Mouse (Mus musculus) kidney, embryonic 16.5 days (tissue): ENCODE data around the gene Hoxc4. TPM values are rescaled to one million over a fixed set of nuclear protein-coding genes. Genes with fewer than 3 reads are reported as not detected.

ENCODE experiments used
- ATAC-seq: fragments of 200-750 bp; cut with Nextera tagmentation; 2 replicates; pipeline ENCODE4 v1.8.0; 2017; ENCODE audit warnings: moderate TSS enrichment; ENCODE audit not compliant: low FRiP score, low TSS enrichment
- H3K27ac ChIP-seq: fragments of 300-500 bp; sonication (generic); 2 replicates; pipeline ENCODE4 v1.5.1; 2014; ENCODE audit warnings: low read length
- H3K27me3 ChIP-seq: fragments of 300-500 bp; sonication (generic); 2 replicates; pipeline ENCODE4 v1.6.1; 2014; ENCODE audit warnings: low read length, control low read depth, mixed read lengths; ENCODE audit not compliant: insufficient read depth
- H3K36me3 ChIP-seq: fragments of 300-500 bp; sonication (generic); 2 replicates; pipeline ENCODE4 v1.6.1; 2014; ENCODE audit warnings: low read length, control low read depth, mixed read lengths; ENCODE audit not compliant: insufficient read depth
- H3K4me1 ChIP-seq: fragments of 300-500 bp; sonication (generic); 2 replicates; pipeline ENCODE4 v1.6.1; 2014; ENCODE audit warnings: low read length, control low read depth, mixed read lengths; ENCODE audit not compliant: insufficient read depth
- H3K4me2 ChIP-seq: fragments of 300-500 bp; sonication (generic); replicated peaks from 2 replicates; pipeline ENCODE4 v1.6.1; 2014; ENCODE audit warnings: low read depth, low read length
- H3K4me3 ChIP-seq: fragments of 300-500 bp; sonication (generic); 2 replicates; pipeline ENCODE4 v1.5.1; 2014; ENCODE audit warnings: mild to moderate bottlenecking, low read length
- H3K9ac ChIP-seq: fragments of 300-500 bp; sonication (generic); replicated peaks from 2 replicates; pipeline ENCODE4 v1.6.1; 2014; ENCODE audit warnings: low read length
- H3K9me3 ChIP-seq: fragments of 300-500 bp; sonication (generic); 2 replicates; pipeline ENCODE4 v1.6.1; 2016; ENCODE audit warnings: low read length, control low read depth
- WGBS: fragments of 180-500 bp; shearing (Covaris S2); extraction: QIAGEN DNeasy Blood & Tissue Kit; methylation state at CpG from one replicate; pipeline ENCODE4 v1.1.7; 2014; 5-methylcytosine and 5-hydroxymethylcytosine counted together
- polyA plus RNA-seq: library from polyadenylated mRNA; unstranded; fragments of >200 nt; fragmentation: Nextera tagmentation; extraction: Ambion mirVana; gene quantifications from 2 replicates; pipeline ENCODE4 v1.2.1, GENCODE M21; 2015

Hoxc4 gene
- polyA plus RNA-seq, 1 experiment from 2014 or later, result 6.9 TPM

DNA sequence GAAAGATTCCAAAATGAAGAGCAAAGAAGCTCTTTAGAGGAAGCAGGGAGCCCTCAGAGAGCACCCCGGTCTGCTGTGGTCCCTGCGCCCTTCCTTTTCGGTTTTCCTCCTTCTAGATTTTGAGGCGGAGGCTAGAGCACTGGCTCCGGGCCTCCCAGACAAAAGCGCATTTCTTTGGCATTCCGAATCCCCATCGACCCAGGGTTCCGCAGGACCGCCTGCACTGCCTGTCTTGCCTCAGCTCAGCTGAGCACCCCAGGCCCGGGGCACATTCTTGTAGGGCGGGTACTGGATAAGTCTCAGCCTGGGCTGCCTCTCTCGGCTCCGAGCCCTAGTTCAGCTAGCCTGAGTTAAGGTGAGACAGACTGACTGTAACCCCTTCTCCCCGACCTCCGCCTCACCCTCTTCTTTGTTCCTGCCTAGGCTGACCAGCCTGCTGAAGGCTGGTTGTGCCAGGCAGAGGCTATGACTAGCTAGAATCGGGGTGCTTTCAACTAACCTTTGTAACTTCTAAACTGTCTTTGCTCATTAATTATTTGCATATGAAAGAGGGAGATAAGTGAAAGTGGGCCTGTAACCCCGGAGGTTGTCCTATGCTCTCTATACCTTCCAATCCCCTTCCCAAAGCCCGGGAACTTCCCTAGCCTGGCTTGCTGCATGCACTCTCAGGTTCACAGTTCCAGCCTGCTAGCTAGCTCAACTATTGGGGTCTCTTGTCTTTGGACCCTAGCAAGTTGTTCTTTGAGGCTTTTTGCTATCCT is 3.1 kb upstream of the Hoxc4 start:
- H3K4me3 ChIP-seq, result peak overlapping the region; percentile 39
- peak overlapping the region; percentile 88 for H3K27ac ChIP-seq
- peak overlapping the region; percentile 67 for H3K9ac ChIP-seq
- H3K9me3 ChIP-seq, result no peaks in the 10 kb centered on the region
- H3K36me3 ChIP-seq, result no peaks in the 10 kb centered on the region; the same call in 1 of the 2 replicates
- WGBS, result 26% methylated on average over 19 of the region's 19 CpGs
- ATAC-seq, result no peak
- peaks cover 44% of the 10 kb centered on the region for H3K27me3 ChIP-seq
- H3K4me2 ChIP-seq, result peak overlapping the region; percentile 68
- peaks cover 88% of the 10 kb centered on the region for H3K4me1 ChIP-seq

DNA sequence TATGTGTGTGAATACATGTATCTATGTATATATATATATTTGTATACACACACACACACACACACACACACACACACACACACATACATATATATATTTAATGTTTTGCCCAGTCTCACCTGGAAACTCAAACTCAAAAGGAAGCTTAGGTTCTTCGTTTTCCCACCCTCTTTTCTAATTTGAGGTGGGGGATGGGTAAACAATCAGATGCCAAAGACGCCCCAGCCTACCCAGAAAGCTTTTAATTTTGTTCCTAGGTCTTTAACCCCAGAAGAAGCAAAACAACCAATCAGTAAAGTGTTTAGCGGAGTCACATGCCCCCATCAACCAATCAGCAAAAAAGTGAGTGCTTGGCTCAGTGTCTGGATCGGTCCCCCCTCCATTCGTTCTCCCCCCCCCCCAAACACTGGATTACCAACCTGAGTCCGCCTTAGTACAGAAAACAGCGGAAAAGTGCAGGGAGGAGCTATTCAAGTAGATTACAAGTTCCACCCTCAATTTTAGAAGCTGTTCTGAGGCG is 2.2 kb downstream of the Hoxc4 start:
- 23% methylated on average over 8 of the region's 8 CpGs for WGBS
- Histone ChIP-seq H3K4me2 (peak overlapping the region; percentile 38), H3K27me3 (peaks cover 42% of the 10 kb centered on the region), H3K27ac (no peak overlapping the region), H3K4me1 (peaks cover 64% of the 10 kb centered on the region), H3K9ac (0 out of 2 replicates have a peak overlapping the region, but pooled peaks have one; percentile 2), H3K36me3 (no peaks in the 10 kb centered on the region), H3K9me3 (no peaks in the 10 kb centered on the region), H3K4me3 (no peak overlapping the region)
- no peak for ATAC-seq

DNA sequence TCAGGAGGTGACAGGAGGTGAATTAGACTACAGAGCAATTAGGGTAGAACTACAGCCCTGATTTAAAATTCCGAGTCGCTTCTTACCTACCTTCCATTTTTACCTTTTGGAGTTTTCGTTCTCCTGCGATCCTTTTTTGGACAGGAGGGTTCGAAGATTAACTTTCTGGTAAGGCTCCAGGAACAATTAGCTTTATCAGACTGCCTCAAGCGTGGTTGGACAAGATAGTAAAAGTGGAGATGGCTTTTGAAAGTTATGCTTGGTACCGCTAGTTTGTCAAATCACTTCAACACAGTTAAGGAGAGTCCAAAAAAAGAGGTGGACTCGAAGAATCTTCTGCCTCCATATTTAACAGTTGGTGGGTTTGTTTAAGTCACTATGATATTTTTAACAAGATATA is 2.8 kb downstream of the Hoxc4 start:
- Histone ChIP-seq H3K27me3 (peaks cover 38% of the 10 kb centered on the region), H3K27ac (no peak overlapping the region), H3K4me2 (peak overlapping the region; percentile 38), H3K9ac (no peak overlapping the region), H3K4me3 (no peak overlapping the region), H3K9me3 (no peaks in the 10 kb centered on the region), H3K4me1 (peaks cover 64% of the 10 kb centered on the region), H3K36me3 (no peaks in the 10 kb centered on the region)
- WGBS, result 28% methylated on average over 8 of the region's 8 CpGs
- no peak for ATAC-seq

DNA sequence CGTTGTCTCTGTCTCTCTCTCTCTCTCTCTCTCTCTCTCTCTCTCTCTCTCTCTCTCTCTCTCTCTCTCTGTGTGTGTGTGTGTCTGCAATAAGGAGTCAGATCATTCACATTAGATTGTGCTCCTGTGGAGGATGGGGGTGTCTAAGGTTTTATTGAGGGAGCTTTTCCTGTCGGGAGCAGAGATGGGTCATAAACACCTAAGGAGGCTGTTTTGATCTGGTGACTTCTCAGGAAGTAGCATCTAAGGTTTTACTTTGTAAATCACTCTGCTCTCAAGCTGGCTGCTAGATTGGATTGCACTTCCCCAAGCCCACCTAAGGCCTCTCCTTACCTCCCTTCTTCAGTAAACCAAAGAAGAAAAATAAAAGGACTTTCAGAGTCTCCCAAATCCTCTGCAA is 5.4 kb downstream of the Hoxc4 start:
- peaks cover 40% of the 10 kb centered on the region for H3K27me3 ChIP-seq
- H3K36me3 ChIP-seq, result no peaks in the 10 kb centered on the region
- no peak overlapping the region for H3K4me2 ChIP-seq
- H3K9me3 ChIP-seq, result no peaks in the 10 kb centered on the region
- 0 out of 2 replicates have a peak, but pooled peaks have one; percentile 40 for ATAC-seq
- WGBS, result 11% methylated on average over 2 of the region's 2 CpGs
- no peak overlapping the region for H3K9ac ChIP-seq
- peaks cover 57% of the 10 kb centered on the region for H3K4me1 ChIP-seq
- peak overlapping the region; percentile 35; the same call in 1 of the 2 replicates for H3K27ac ChIP-seq
- H3K4me3 ChIP-seq, result no peak overlapping the region

DNA sequence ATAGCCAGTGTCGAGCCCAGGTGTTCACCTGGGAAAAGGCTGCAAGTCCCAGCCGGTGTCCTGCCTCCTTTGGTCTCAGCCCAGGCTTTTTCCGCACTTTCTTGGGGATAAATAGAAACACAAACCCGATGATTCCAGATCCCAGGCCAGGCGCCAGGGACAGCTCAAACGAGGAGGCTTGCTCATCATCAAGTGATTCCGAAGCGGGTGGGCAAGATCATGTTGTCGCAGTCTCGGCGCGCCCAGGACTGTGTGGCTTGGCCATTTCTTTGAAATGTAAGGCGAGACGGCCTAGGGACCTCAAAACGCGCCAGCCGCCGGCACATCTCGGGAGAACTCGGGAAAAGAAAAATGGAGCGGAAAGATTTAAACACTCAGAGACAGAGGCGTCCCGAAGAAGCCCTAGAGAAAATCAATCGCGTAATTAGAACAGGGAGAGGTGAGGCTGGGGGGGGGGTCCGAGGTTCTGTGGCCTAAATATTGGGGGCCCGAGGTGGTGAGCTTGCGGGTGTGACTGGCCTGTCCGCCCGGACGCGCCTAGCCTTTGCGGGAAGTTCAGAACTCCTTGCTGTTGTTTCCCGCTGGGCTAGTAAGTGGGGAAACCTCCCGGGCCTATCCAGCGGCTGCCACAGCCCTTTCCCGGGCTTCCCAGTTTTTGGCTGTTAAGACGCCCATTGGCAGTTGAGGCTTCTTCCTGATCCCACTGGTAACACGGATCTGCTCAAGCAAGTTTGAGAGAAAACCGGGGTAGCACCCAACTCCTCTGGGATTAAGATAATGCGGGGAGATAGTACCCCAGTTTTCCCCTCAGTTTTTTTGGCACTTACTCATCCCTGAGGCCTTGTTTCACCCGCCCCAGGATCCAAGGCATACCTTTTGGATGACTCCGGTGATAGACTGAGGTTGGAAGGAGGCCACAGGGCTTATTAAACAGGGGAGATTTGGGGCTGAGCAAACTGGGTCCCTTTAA is 8.8 kb downstream of the Hoxc4 start:
- Histone ChIP-seq H3K9ac (peak overlapping the region; percentile 38), H3K36me3 (no peaks in the 10 kb centered on the region), H3K4me3 (peak overlapping the region; percentile 30), H3K9me3 (no peaks in the 10 kb centered on the region), H3K4me2 (peak overlapping the region; percentile 43), H3K4me1 (peaks cover 57% of the 10 kb centered on the region), H3K27ac (peak overlapping the region; percentile 40), H3K27me3 (peaks cover 36% of the 10 kb centered on the region)
- 13% methylated on average over 43 of the region's 43 CpGs for WGBS
- peak; percentile 32; the same call in 1 of the 2 replicates for ATAC-seq

DNA sequence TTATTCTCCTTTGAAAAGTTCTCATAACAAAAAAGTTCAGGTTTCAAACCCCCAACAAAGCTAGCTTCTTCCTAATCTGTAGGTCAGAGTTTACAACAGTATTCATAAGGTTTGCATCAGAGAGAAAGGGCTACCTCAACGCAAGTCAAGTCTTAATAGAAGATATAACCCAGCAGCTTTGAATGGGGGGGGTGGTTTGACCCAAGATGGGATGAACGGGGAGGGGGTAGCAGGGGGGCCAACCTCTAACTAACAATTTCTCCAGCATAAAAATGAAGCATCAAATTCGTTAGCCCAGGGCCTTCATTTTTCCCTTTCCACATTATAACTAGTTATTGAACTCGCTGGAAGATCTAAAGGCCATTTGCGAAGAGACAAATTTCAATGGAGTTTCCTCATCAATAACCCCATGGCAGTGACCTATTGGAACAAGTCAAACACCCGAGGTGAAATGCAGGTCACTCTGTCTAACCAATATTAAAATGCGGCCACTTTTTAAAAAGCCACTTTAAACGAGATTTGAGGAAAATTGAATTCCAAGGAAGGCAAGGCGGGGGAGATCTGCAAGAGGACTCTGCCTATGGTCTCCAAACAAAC is 10.3 kb downstream of the Hoxc4 start:
- Histone ChIP-seq H3K36me3 (no peaks in the 10 kb centered on the region), H3K4me1 (peaks cover 65% of the 10 kb centered on the region), H3K9me3 (no peaks in the 10 kb centered on the region), H3K4me2 (no peak overlapping the region), H3K27me3 (peaks cover 28% of the 10 kb centered on the region), H3K9ac (no peak overlapping the region), H3K27ac (no peak overlapping the region), H3K4me3 (no peak overlapping the region)
- WGBS, result 63% methylated on average over 9 of the region's 9 CpGs
- ATAC-seq, result no peak

DNA sequence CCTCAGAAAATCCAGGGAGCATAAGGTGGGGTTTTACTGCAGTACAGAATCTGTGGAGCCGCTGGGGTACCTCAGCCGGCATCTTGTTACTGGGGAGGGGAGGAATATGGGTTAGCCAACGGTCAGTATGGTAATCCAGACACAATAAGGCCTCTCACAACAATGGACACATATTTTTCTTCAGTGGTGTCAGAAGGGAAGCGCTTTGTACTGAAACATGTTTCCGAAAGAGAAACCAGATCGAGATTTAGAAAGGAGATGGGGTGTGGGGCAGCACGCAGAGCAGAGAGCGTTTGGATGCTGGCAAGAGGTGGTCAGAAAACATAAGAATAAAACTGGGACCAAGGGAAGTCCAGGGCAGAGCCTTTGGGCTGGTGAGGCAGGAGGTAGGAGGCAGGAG is 11.4 kb downstream of the Hoxc4 start:
- no peak overlapping the region for H3K4me3 ChIP-seq
- no peak overlapping the region for H3K4me2 ChIP-seq
- no peaks in the 10 kb centered on the region for H3K9me3 ChIP-seq
- H3K27ac ChIP-seq, result no peak overlapping the region
- 0 out of 2 replicates have a peak overlapping the region, but pooled peaks have one; percentile 2 for H3K9ac ChIP-seq
- WGBS, result 25% methylated on average over 8 of the region's 8 CpGs
- H3K27me3 ChIP-seq, result peaks cover 17% of the 10 kb centered on the region
- no peaks in the 10 kb centered on the region for H3K36me3 ChIP-seq
- ATAC-seq, result no peak
- peaks cover 59% of the 10 kb centered on the region for H3K4me1 ChIP-seq

DNA sequence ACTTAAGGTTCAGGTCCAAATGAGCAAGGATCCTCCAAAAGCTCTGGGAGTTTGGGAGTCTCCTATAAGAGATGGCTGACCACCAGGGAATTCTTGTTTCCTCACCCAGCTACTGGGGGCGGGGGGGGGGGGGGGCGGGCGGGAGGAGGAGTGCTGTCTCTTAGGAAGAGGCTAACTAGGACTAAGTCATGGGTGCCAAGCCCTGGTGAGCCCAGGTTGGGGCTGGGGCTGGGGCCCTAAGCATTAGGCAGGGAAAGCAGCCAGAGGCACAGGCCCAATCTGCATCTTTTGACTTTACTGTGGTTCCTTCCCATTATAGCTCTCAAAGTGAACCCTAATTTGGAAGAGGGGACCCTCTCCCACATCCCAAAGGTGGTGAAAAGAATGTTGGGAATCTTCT is 13.4 kb downstream of the Hoxc4 start:
- H3K4me1 ChIP-seq, result peaks cover 57% of the 10 kb centered on the region
- WGBS, result 10% methylated on average over 2 of the region's 3 CpGs
- peak overlapping the region; percentile 13; the same call in 1 of the 2 replicates for H3K27ac ChIP-seq
- H3K9me3 ChIP-seq, result no peaks in the 10 kb centered on the region
- no peak for ATAC-seq
- H3K36me3 ChIP-seq, result no peaks in the 10 kb centered on the region
- H3K9ac ChIP-seq, result peak overlapping the region; percentile 3; the same call in 1 of the 2 replicates
- peak overlapping the region; percentile 1 for H3K4me3 ChIP-seq
- peaks cover 23% of the 10 kb centered on the region for H3K27me3 ChIP-seq
- H3K4me2 ChIP-seq, result peak overlapping the region; percentile 40
